Mouse (Mus musculus): ENCODE measurements around the gene Scand1.

GRCm38 (mm10) chr2:156310455-156310854 is 2.0 kb downstream of the Scand1 start:
- no peak for TF ChIP-seq CTCF (IDR thresholded peaks at IDR 0.05; ENCODE audit: insufficient read depth, low read depth, low read length)
- TF ChIP-seq POLR2A (IDR thresholded peaks at IDR 0.05; ENCODE audit: insufficient read depth, low read depth, low read length) = no peak

Data from olfactory bulb, adult 2 months (tissue).